Mouse (Mus musculus) lung, postnatal 0 days (tissue): ENCODE data around the gene Stra6.

Experiments
- CTCF ChIP-seq: IDR thresholded peaks from 2 replicates; pipeline ENCODE4 v1.5.1; 2016; ENCODE audit warnings: antibody characterized with exemption, mild to moderate bottlenecking
- EP300 ChIP-seq: IDR thresholded peaks from 2 replicates; pipeline ENCODE4 v1.6.1; 2016; ENCODE audit warnings: antibody characterized with exemption, mild to moderate bottlenecking, control low read depth

DNA sequence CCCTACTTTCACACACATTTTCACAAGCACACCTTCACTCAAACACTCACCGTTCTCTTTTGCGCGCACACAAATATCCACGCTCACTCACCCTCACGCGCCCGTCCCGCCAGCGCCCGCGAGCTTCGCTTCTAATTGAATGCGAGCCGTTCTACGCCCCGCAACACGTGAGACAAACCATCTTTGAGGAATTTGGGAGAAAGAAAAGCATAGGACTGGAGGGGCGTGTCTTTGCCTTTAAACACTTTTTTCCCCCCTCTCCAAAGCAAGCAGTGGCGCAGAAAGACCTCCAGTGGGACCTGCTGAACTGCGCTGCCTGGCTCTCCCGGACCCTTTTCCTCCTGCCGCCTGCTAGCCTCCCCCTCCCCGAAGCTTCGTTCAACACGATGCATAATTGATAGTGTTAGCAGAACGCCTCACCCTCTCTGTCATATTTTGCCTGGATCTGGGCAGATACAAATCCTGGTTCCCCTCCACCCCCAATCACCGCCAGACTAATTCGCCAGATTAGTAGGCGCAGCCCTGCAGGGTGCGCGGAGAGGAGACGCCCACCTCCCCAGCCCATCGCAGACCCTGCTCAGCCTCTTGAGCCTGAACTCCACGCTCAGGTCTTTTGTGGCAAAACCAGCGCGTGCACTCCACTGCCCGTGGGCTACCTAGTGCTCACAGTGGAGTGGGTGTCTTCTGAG lies 138.4 kb downstream of the Stra6 start:
- no peak for TF ChIP-seq CTCF
- no peak for TF ChIP-seq EP300
